In genomic region chr10:36726239-36726638, GRCm38 (mm10) we compare ENCODE assay signal across 22 mouse cellular contexts.
"Had no signal": no experiment of that assay in that cellular context is flagged by ENCODE, and none has a peak within 500 bp of the region (broad histone marks: within the 10 kb centered on the region; RNA-seq: fewer than 3 reads in every experiment).

No protein-coding gene starts in this region.

- H3K4me1 ChIP-seq: limb, embryonic 12.5 days; limb, embryonic 15.5 days had no signal

- H3K4me2 ChIP-seq: limb, embryonic 12.5 days; limb, embryonic 15.5 days; liver, embryonic 11.5 days; lung, embryonic 14.5 days; neural tube, embryonic 13.5 days had no signal

- H3K9ac ChIP-seq: limb, embryonic 12.5 days; limb, embryonic 15.5 days; liver, embryonic 14.5 days; liver, postnatal 0 days; lung, embryonic 14.5 days; neural tube, embryonic 13.5 days had no signal

- H3K27ac ChIP-seq: limb, embryonic 12.5 days; limb, embryonic 15.5 days; liver, embryonic 14.5 days; macrophage; neural tube, embryonic 13.5 days; stomach, postnatal 0 days had no signal

- H3K9me3 ChIP-seq: limb, embryonic 12.5 days; limb, embryonic 15.5 days; neural tube, embryonic 13.5 days had no signal

- H3K27me3 ChIP-seq: limb, embryonic 12.5 days; limb, embryonic 15.5 days; neural tube, embryonic 13.5 days had no signal

- H3K4me3 ChIP-seq: limb, embryonic 12.5 days; limb, embryonic 15.5 days; myocyte; neural tube, embryonic 13.5 days had no signal

- DNase-seq: kidney, adult 18-20 months; kidney, adult 9 months; kidney, postnatal 14 days; kidney, postnatal 4 days; left cerebral cortex, postnatal 4 days; liver, postnatal 0 days; lung, embryonic 14.5 days; right cerebral cortex, adult 18-20 months; right cerebral cortex, postnatal 14 days; right cerebral cortex, postnatal 4 days; thymus, adult 2 months; thymus, postnatal 14 days had no signal

- ATAC-seq: intestine, embryonic 16.5 days; liver, postnatal 0 days; lung, postnatal 0 days had no signal

- H3K36me3 ChIP-seq: limb, embryonic 12.5 days; limb, embryonic 15.5 days; neural tube, embryonic 13.5 days had no signal
